Mouse (Mus musculus) G1E (cell line): ENCODE results near the gene Tubb3. TPM values are rescaled to one million over a fixed set of nuclear protein-coding genes. Genes with fewer than 3 reads are reported as not detected.
"Not testable (repeated sequence)": the region's sequence is repeated elsewhere in the genome, so short reads cannot be mapped to it uniquely, and the experiment has no call there.

Experiments
- ATAC-seq: 2 replicates; pipeline ENCODE4 v1.8.0; 2016; ENCODE audit warnings: mild to moderate bottlenecking; ENCODE audit not compliant: insufficient number of reproducible peaks, poor library complexity, low FRiP score, severe bottlenecking; ENCODE audit errors: extremely low read depth
- DNase-seq: peaks from one replicate; pipeline ENCODE4 v3.0.0; 2012; ENCODE audit warnings: low spot score
- H3K27me3 ChIP-seq: 2 replicates; pipeline ENCODE4 v1.6.1; 2012; ENCODE audit warnings: mild to moderate bottlenecking, low read length, inconsistent platforms; ENCODE audit not compliant: insufficient read depth
- H3K36me3 ChIP-seq: replicated peaks from 2 replicates; pipeline ENCODE3; 2012; ENCODE audit warnings: mild to moderate bottlenecking, inconsistent platforms
- H3K4me1 ChIP-seq: 2 replicates; pipeline ENCODE4 v1.6.1; 2012; ENCODE audit warnings: low read depth, low read length, inconsistent platforms, mixed read lengths; ENCODE audit not compliant: insufficient read depth
- H3K4me3 ChIP-seq: 2 replicates; pipeline ENCODE4 v1.5.1; 2012; ENCODE audit warnings: low read depth, mild to moderate bottlenecking, inconsistent platforms, low read length, moderate library complexity, mixed read lengths
- H3K9me3 ChIP-seq: replicated peaks from 2 replicates; pipeline ENCODE4 v1.6.1; 2012; ENCODE audit warnings: inconsistent platforms
- CTCF ChIP-seq: IDR thresholded peaks from 2 replicates; pipeline ENCODE4 v1.5.1; 2012; ENCODE audit warnings: low read depth, low read length, inconsistent platforms, mixed read lengths
- GATA1 ChIP-seq: IDR thresholded peaks from 2 replicates; pipeline ENCODE4 v1.6.1; 2012; ENCODE audit warnings: borderline replicate concordance, low read length, inconsistent platforms, mixed read lengths
- GATA2 ChIP-seq: IDR thresholded peaks from 2 replicates; pipeline ENCODE4 v1.6.1; 2012; ENCODE audit warnings: low read depth, low read length, inconsistent platforms, borderline replicate concordance
- POLR2AphosphoS5 ChIP-seq: IDR thresholded peaks from 2 replicates; pipeline ENCODE4 v1.6.1; 2012; ENCODE audit warnings: low read depth, low read length, inconsistent platforms; ENCODE audit not compliant: insufficient replicate concordance
- TAL1 ChIP-seq: conservative IDR thresholded peaks from 2 replicates; pipeline ENCODE4 v1.6.1; 2012; ENCODE audit warnings: low read depth, low read length, inconsistent platforms, mixed read lengths
- polyA plus RNA-seq: library from polyadenylated mRNA; stranded (reverse); fragments of >175 nt; gene quantifications from 2 replicates; pipeline ENCODE4 v1.2.3, GENCODE M21; 2012
- total RNA-seq, 2 experiments: library from RNA; stranded (forward) in 1 of 2; stranded (reverse) in 1 of 2; fragments of 200-1000 nt in 1 of 2; fragments of >200 nt in 1 of 2; fragmentation: Nextera tagmentation in 1 of 2; gene quantifications; 2 replicates each; pipeline ENCODE4 v1.2.3; 2014 to 2017

Gene Tubb3
- total and polyA plus RNA-seq, 3 experiments: 0.22 to 0.71 TPM; not detected in 1

DNA sequence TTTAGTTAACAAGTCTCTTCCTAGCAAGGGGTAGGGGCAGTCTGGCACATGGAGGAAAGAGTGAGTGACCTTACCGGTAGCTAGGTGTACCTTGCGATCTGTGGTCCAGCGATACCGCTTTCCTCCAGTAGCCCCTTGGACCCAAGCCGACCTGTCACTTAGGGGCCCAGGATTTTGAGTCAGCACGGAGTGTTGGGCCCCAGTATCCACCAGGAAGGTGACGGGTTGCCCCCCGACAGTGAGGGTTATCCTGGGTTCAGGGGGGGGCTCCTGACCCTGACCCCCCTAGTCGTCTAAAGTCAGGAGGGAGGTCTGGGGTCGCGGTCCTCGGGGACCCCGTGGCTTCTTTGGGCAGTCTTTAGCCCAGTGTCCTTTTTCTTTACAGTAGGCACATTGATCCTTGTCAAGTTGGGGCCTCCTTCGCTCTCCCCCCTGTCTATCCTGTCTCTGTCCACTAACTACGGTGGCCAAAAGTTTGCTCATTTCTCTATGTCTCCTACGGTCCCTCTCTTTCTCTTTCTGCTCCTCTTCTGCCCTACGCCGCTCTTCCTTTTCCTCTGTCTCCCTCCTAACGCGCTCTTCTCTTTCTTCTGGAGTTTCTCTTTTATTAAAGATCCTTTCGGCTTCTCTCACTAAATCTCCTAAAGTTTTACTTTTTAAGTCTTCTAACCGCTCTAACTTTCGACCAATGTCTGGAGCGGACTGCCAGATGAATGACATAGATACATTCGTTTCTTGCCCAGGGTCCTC, 20.6 kb downstream of the Tubb3 start:
- no peaks in the 10 kb centered on the region for H3K4me1 ChIP-seq
- no peak for ATAC-seq
- no peak overlapping the region for H3K4me3 ChIP-seq
- no peaks in the 10 kb centered on the region for H3K9me3 ChIP-seq
- DNase-seq: no peak
- TF ChIP-seq GATA2 (no peak), CTCF (no peak), TAL1 (no peak)
- no peaks in the 10 kb centered on the region for H3K36me3 ChIP-seq
- peaks cover 9% of the 10 kb centered on the region for H3K27me3 ChIP-seq

DNA sequence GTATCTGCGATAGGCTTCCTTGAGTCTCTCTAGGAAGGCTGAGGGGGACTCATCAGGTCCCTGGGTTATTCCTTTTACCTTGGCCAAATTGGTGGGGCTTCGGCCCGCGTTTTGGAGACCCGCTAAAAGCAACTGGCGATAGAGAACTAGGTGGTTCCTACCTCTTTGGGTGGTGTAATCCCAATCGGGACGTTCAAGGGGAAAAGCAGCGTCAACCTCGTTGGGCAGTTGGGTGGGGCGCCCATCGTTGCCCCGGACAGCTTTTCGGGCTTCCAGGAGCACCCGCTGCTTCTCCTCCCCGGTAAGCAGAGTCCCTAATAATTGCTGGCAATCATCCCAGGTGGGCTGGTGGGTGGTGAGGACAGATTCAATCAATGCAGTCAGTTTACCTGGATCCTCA, 21.2 kb downstream of the Tubb3 start:
- DNase-seq: no peak
- H3K4me3 ChIP-seq: no peak overlapping the region
- peaks cover 9% of the 10 kb centered on the region for H3K27me3 ChIP-seq
- no peaks in the 10 kb centered on the region for H3K36me3 ChIP-seq
- ATAC-seq: no peak
- H3K9me3 ChIP-seq: no peaks in the 10 kb centered on the region
- TF ChIP-seq POLR2AphosphoS5: no peak
- TF ChIP-seq GATA2: no peak
- TF ChIP-seq TAL1: no peak
- no peak for TF ChIP-seq GATA1
- no peak for TF ChIP-seq CTCF
- no peaks in the 10 kb centered on the region for H3K4me1 ChIP-seq

DNA sequence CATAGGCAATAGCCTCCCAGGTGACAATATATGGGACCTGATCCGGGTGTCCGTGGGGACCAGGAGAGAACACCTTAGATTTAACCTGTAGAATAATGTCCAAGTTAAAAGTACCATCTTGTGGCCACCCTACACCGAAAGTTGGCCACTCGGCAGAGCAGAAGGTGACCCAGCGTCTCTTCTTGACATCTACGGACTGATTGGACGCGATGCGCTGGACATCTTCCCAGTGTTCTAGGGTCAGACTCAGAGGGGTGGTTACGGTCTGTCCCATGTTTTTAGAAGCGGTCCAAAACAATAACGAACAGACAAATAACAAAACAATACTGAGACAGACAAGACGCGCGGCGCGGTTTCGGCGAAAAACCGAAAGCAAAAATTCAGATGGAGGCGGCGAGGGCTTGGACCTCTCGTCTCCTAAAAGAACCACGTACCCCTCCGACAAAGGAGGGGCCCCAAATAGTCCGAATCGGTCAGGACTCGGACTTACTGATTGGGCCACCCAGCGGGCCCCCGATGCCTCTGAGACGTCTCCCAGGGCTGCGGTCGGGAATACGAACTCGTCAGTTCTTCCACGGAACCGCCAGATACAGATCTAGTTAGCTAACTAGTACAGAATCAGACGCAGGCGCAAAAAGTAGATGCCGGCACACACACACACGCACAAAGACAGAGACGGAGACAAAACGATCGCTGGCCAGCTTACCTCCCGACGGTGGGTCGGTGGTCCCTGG, 22.2 kb downstream of the Tubb3 start:
- not testable (repeated sequence) for DNase-seq, H3K27me3 ChIP-seq, ATAC-seq, H3K9me3 ChIP-seq, H3K36me3 ChIP-seq, H3K4me3 ChIP-seq, H3K4me1 ChIP-seq

DNA sequence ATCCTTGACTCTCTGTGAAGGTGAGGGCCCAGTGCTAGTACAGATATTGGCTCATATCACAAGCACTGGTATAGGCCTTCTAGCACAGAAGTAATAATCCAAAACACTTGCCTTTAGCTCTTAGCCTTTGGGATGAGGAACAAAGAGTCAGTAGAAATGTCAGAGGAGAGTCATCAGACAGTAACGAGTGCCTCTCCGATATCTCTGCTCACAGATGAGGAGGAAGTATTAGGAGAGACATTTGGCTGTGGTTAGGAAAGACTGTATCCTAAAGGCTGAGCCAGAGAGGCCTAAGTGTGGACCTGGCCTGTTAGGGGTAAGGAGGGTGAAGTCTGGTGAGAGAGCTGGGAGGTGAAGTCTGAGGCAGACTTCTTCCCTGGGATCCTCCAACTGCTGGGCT, 30.6 kb downstream of the Tubb3 start:
- no peaks in the 10 kb centered on the region for H3K27me3 ChIP-seq
- TF ChIP-seq GATA2 (no peak), GATA1 (no peak), CTCF (no peak)
- no peak overlapping the region for H3K4me3 ChIP-seq
- DNase-seq: no peak
- ATAC-seq: no peak
- H3K9me3 ChIP-seq: 0 out of 2 replicates have a peak, but pooled peaks cover 2% of the 10 kb centered on the region
- H3K4me1 ChIP-seq: peaks cover 32% of the 10 kb centered on the region
- peaks cover 17% of the 10 kb centered on the region for H3K36me3 ChIP-seq

DNA sequence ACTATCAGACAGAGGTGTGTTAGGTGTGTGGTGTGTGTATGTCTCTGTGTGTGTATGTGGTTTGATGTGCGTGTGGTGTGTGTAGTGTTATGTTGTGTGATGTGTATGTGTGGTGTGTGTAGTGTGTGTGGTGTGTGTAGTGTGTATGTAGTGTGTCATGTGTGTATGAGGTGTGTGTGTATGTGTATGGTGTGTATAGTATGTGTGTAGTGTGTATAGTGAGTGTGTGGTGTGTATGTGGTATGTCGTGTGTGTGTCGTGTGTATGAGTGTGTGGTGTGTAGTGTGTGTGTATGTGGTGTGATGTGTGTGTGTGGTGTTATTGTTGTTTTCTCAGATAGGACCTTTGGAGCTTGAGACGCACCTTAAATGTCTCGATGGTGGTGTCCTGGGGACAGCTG, 31.1 kb downstream of the Tubb3 start:
- Histone ChIP-seq H3K4me3 (peak overlapping the region; percentile 81), H3K9me3 (0 out of 2 replicates have a peak, but pooled peaks cover 2% of the 10 kb centered on the region), H3K27me3 (no peaks in the 10 kb centered on the region), H3K4me1 (peaks cover 37% of the 10 kb centered on the region), H3K36me3 (peaks cover 23% of the 10 kb centered on the region)
- TF ChIP-seq GATA2 (no peak), CTCF (no peak), GATA1 (no peak), POLR2AphosphoS5 (no peak), TAL1 (no peak)
- DNase-seq (no peak), ATAC-seq (no peak)

DNA sequence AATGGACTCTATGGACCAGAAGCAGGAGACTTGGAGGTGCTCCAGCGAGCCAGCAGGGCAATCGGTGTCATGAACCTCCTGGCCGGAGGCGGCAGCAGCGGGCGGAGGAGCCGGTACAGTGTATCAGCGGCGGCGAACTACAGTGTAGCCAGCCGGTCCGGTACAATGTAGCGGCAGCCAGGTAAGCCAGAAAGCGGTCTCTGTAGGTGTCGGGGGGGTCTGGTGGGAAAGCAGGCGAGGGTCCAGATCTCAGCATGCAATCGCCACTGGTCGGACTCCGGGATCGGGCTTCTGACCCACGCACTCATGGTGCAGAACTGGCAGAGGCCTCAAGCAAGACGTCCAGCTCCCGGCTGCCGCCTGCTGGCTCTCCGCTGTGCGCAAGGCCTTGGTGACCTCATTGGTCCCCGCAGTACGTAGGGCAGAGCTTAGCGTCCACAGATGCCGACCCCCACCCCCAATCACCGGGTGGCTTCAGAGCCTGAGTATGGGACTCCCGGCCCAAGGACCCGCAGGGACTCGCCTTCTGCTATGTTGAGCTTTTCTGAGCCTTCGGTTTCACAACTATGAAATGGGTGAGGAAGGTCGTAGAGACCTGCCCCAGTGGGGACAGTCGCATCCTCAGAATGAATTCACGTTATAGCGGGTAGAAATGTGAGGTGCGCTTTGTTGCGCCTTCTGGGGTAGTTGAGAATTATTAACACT, 31.8 kb downstream of the Tubb3 start:
- TF ChIP-seq POLR2AphosphoS5: no peak
- no peak for TF ChIP-seq TAL1
- TF ChIP-seq CTCF: 0 out of 2 replicates have a peak, but pooled peaks have one; percentile 19
- ATAC-seq (peak; percentile 91), DNase-seq (peak; percentile 84)
- Histone ChIP-seq H3K9me3 (0 out of 2 replicates have a peak, but pooled peaks cover 2% of the 10 kb centered on the region), H3K36me3 (peaks cover 28% of the 10 kb centered on the region), H3K27me3 (no peaks in the 10 kb centered on the region), H3K4me1 (peaks cover 42% of the 10 kb centered on the region), H3K4me3 (peak overlapping the region; percentile 81)
